Mouse (Mus musculus) left cerebral cortex, adult 18-20 months (tissue): ENCODE measurements around the gene Polr1c. TPM values are rescaled to one million over a fixed set of nuclear protein-coding genes. Genes with fewer than 3 reads are reported as not detected.
A peak's percentile ranks its signal among the peaks of the same experiment; 100 is the strongest.

Source experiments
- DNase-seq, 2 experiments: peaks; one replicate each; pipeline ENCODE4 v3.0.0; 2021 to 2022; ENCODE audit warnings: low spot score in 2 of 2, mixed read lengths in 1 of 2
- microRNA-seq, 2 experiments: library from miRNA; unstranded; fragments of <30 nt; microRNA quantifications; one replicate each; pipeline ENCODE4 v1.2.0; 2021
- total RNA-seq, 2 experiments: library from RNA; stranded (reverse); gene quantifications; 2 replicates each; pipeline ENCODE4 v1.2.3; 2021

Gene Polr1c
- total RNA-seq, 2 experiments from 2014 or later, result 37.3 to 42.1 TPM

GRCm38 (mm10) chr17:46227576-46227975 lies 20.3 kb downstream of the Polr1c start:
- no peak for DNase-seq

DNA sequence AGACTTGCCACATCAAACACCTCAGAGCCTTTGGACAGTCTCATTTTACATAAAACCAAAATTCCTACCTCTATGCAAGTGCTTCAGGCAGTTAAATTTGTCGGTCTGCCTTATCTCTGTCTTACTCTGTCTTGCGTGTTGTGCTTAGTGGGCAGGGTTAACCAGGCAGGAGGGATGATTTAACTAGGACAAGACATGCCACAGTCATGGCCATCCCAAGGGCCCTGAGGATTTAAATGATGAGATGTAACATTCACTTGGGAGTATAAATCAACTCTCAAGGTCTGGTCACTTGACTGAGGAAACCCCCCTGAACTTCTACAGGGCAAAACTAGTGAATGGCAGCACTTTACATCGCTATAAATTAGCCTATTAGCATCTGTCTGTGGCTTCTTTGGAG lies 26.3 kb downstream of the Polr1c start:
- DNase-seq, result no peak

DNA sequence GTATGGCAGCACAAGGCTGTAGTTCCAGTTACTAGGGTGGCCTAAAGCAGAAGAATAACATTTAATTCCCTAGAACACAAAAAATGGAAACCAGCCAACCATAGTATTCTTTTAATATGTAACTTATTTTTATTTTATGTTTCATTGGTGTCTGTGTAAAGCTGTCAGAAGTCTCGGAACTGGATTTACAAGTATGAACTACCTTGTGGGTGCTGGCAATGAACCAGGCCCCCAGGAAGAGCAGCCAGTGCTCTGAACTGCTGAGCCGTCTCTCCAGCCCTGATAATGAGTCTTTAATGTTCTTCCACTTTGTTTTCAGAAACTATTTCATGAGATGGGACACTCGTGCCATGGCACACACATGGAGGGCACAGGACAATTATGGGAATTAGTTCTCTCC lies 37.3 kb downstream of the Polr1c start:
- DNase-seq, result no peak

DNA sequence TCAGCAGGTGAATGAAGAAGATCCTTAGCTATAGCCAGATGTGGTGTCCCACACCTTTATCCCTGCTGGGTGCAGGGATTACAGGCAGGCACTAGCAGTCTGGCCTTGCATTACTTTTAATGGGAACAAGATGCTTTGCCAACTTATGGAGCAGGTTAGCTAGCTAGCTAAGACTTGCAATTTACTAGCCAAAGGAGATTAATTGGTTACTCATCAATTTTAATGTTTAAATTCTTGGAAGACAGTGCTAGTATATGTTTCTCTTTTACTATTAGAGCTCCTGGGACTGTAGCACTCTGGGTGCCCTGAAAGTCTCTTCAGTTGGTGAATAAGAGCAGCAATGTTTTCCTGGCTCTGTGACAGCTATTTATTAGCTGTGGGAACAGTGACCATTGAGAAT lies 41.2 kb downstream of the Polr1c start:
- no peak for DNase-seq

- peak; percentile 25 to 27 for DNase-seq
Measured at GRCm38 (mm10) chr17:46203078-46203477, 44.8 kb downstream of the Polr1c start.

DNA sequence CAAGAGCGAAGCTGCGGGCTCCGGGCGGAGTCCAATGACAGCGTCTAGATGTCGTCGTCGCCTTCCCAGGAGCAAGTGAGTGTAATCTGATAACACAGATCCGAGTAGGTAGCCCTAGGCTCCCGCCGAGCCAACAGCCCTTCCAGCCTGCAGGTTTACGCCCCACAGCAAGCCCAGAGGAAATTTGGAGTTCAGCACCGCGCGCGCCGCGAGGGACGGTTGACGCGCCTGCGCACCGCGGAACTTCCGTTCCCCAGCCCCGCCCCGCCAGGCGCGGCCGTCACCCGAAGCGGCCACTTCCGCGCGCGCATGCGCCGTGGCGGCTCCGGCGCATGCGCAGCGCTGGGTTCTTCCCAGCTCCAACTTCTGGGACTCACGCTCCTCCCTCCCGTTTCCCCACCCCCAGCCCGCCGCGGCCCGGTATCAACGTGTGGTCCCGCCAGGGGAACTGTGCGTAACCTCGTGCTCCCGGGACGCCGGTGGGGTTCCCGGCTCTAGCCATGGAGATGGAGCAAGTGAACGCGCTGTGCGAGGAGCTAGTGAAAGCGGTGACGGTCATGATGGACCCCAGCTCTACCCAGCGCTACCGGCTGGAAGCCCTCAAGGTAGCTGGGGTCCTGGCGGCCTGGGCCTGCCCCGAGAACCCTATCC lies 45.3 kb downstream of the Polr1c start, which contains the start of the genes Polh and Xpo5:
TSS of gene Polh (minus strand) at position 225 of the 651 bp plus-strand sequence.
TSS of gene Xpo5 (plus strand) at position 362 of the 651 bp plus-strand sequence.
- DNase-seq, result peak; percentile 83 to 94

- no peak for DNase-seq
Measured at GRCm38 (mm10) chr17:46201151-46201550, 46.7 kb downstream of the Polr1c start.

Small RNA genes lying within 50 kb of the gene (microRNA-seq; reads per million reads assigned to microRNA genes)
- gene Mir693, result 0.21 to 0.99 reads per million in 2 experiments

Other genes with a start within 250 kb of the Polr1c start
- gene Vegfa, start 215.7 kb downstream of the Polr1c start, total RNA-seq, result 10 to 100 TPM; 61.1 to 88.1 TPM
- 10 to 100 TPM; 85.6 to 86.3 TPM for gene Mrps18a, start 137.1 kb downstream of the Polr1c start, total RNA-seq
- 10 to 100 TPM; 17.9 to 21.9 TPM for gene Rsph9, start 103.8 kb downstream of the Polr1c start, total RNA-seq
- gene Mad2l1bp, start 94.5 kb downstream of the Polr1c start, total RNA-seq, result 10 to 100 TPM; 13.5 to 14.3 TPM
- gene Gtpbp2, start 87.0 kb downstream of the Polr1c start, total RNA-seq, result 100 to 1,000 TPM; 102 to 116 TPM
- gene Polh, start 45.4 kb downstream of the Polr1c start, total RNA-seq, result 1 to 10 TPM; 6.1 to 6.3 TPM
- 10 to 100 TPM; 38.6 to 41.9 TPM for gene Xpo5, start 45.3 kb downstream of the Polr1c start, total RNA-seq
- gene Yipf3, start within 50 bp of the Polr1c start, total RNA-seq, result 10 to 100 TPM; 76.0 to 87.1 TPM
- 10 to 100 TPM; 60.1 to 63.7 TPM for gene Lrrc73, start 5.5 kb upstream of the Polr1c start, total RNA-seq
- 10 to 100 TPM; 37.7 to 48.9 TPM for gene Tjap1, start 35.0 kb upstream of the Polr1c start, total RNA-seq
- 10 to 100 TPM; 65.7 to 67.5 TPM for gene Dlk2, start 49.4 kb upstream of the Polr1c start, total RNA-seq
- 1 to 10 TPM; 6.9 to 9.2 TPM for gene Abcc10, start 80.3 kb upstream of the Polr1c start, total RNA-seq
- 10 to 100 TPM; 46.2 to 50.5 TPM for gene Zfp318, start 135.7 kb upstream of the Polr1c start, total RNA-seq
- 1 to 10 TPM; 3.7 to 4.3 TPM for gene Crip3, start 180.9 kb upstream of the Polr1c start, total RNA-seq
- gene Slc22a7, start 190.4 kb upstream of the Polr1c start, total RNA-seq, result under 1 TPM; 0.30 TPM
- 100 to 1,000 TPM; 130 to 135 TPM for gene Ttbk1, start 239.6 kb upstream of the Polr1c start, total RNA-seq
- 1 to 10 TPM; 2.8 TPM for gene Dnph1, start 248.7 kb upstream of the Polr1c start, total RNA-seq